Mouse (Mus musculus): ENCODE results near the gene Tmem132d.

The Tmem132d gene

GRCm38 (mm10) chr5:127937914-127938313 is 495.0 kb downstream of the Tmem132d start:
- DNase-seq (ENCODE audit: low spot score in 2 of 2), result no peak

- no peak for DNase-seq (ENCODE audit: low spot score in 2 of 2)
Measured at GRCm38 (mm10) chr5:127929687-127930086, 503.2 kb downstream of the Tmem132d start.

- no peak for DNase-seq (ENCODE audit: low spot score in 2 of 2)
Measured at GRCm38 (mm10) chr5:127926686-127927085, 506.2 kb downstream of the Tmem132d start.

GRCm38 (mm10) chr5:127924106-127924505 is 508.8 kb downstream of the Tmem132d start:
- no peak for DNase-seq (ENCODE audit: low spot score in 2 of 2)

- no peak for DNase-seq (ENCODE audit: low spot score in 2 of 2)
Measured at GRCm38 (mm10) chr5:127919171-127919570, 513.7 kb downstream of the Tmem132d start.

GRCm38 (mm10) chr5:127918376-127918775 is 514.5 kb downstream of the Tmem132d start:
- DNase-seq (ENCODE audit: low spot score in 2 of 2), result no peak

- DNase-seq (ENCODE audit: low spot score in 2 of 2), result no peak
Measured at GRCm38 (mm10) chr5:127914157-127914556, 518.7 kb downstream of the Tmem132d start.

- no peak for DNase-seq (ENCODE audit: low spot score in 2 of 2)
Measured at GRCm38 (mm10) chr5:127911603-127912002, 521.3 kb downstream of the Tmem132d start.

GRCm38 (mm10) chr5:127910356-127910755 is 522.5 kb downstream of the Tmem132d start:
- DNase-seq (ENCODE audit: low spot score in 2 of 2), result no peak

- DNase-seq (ENCODE audit: low spot score in 2 of 2), result no peak
Measured at GRCm38 (mm10) chr5:127895176-127895575, 537.7 kb downstream of the Tmem132d start.

GRCm38 (mm10) chr5:127885566-127886505 is 547.0 kb downstream of the Tmem132d start:
- DNase-seq (ENCODE audit: low spot score in 2 of 2), result peak; percentile 36 to 48

- no peak for DNase-seq (ENCODE audit: low spot score in 2 of 2)
Measured at GRCm38 (mm10) chr5:127883021-127883420, 549.9 kb downstream of the Tmem132d start.

- DNase-seq (ENCODE audit: low spot score in 2 of 2), result no peak
Measured at GRCm38 (mm10) chr5:127874461-127874860, 558.4 kb downstream of the Tmem132d start.

- DNase-seq (ENCODE audit: low spot score in 2 of 2), result no peak
Measured at GRCm38 (mm10) chr5:127865157-127865556, 567.7 kb downstream of the Tmem132d start.

- DNase-seq (ENCODE audit: low spot score in 2 of 2), result no peak
Measured at GRCm38 (mm10) chr5:127859719-127860118, 573.2 kb downstream of the Tmem132d start.

- no peak for DNase-seq (ENCODE audit: low spot score in 2 of 2)
Measured at GRCm38 (mm10) chr5:127852305-127852704, 580.6 kb downstream of the Tmem132d start.

GRCm38 (mm10) chr5:127831791-127832190 is 601.1 kb downstream of the Tmem132d start:
- DNase-seq (ENCODE audit: low spot score in 2 of 2), result no peak

- no peak for DNase-seq (ENCODE audit: low spot score in 2 of 2)
Measured at GRCm38 (mm10) chr5:127830831-127831230, 602.0 kb downstream of the Tmem132d start.

- no peak for DNase-seq (ENCODE audit: low spot score in 2 of 2)
Measured at GRCm38 (mm10) chr5:127828756-127829155, 604.1 kb downstream of the Tmem132d start.

GRCm38 (mm10) chr5:127821960-127822359 is 610.9 kb downstream of the Tmem132d start:
- DNase-seq (ENCODE audit: low spot score in 2 of 2), result no peak

GRCm38 (mm10) chr5:127815292-127815691 is 617.6 kb downstream of the Tmem132d start:
- DNase-seq (ENCODE audit: low spot score in 2 of 2), result no peak

- no peak for DNase-seq (ENCODE audit: low spot score in 2 of 2)
Measured at GRCm38 (mm10) chr5:127807419-127807818, 625.5 kb downstream of the Tmem132d start.

GRCm38 (mm10) chr5:127806850-127807249 is 626.0 kb downstream of the Tmem132d start:
- DNase-seq (ENCODE audit: low spot score in 2 of 2), result no peak

Data from right cerebral cortex, postnatal 10 days (tissue).